Mouse (Mus musculus): ENCODE data around the gene Galnt16. TPM values are rescaled to one million over a fixed set of nuclear protein-coding genes. Genes with fewer than 3 reads are reported as not detected.

Galnt16 gene
- 0.29 and 0.45 TPM in 2 replicates for polyA plus RNA-seq (2015; fragmentation: Nextera tagmentation; extraction: Ambion mirVana)

DNA sequence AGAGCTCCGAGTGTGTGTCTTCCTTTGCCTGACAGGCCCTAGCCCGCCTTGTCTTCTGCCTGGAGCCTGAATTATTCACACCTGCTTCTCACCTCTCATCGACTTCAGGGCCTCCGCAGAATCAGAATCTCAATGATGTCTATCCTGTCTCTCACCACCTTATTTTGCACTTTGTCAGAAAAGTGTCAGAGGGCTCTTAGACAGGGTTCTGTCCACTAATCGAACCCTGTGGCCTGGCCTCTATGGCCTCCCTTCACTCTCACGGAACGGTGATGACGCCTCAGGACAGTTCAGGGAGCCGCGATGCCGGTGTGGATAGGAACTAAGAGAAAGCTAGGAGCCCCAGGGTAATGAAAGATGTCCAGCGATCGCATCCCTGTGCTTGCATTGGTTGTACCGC lies at the start of gene Galnt16:
Gene Galnt16 (plus strand): TSS at position 301 of the 400 bp plus-strand sequence.
- Histone ChIP-seq H3K4me2 (peak within 1 kb of the TSS; percentile 53), H3K4me3 (replicated peaks) (peak within 1 kb of the TSS; percentile 35), H3K27ac (replicated peaks) (no peak within 1 kb of the TSS), H3K9me3 (replicated peaks) (no peaks in the 10 kb centered on the region), H3K9ac (no peak within 1 kb of the TSS), H3K27me3 (peaks cover 91% of the 10 kb centered on the region), H3K4me1 (replicated peaks) (peaks cover 8% of the 10 kb centered on the region; the same call in 1 of the 2 replicates), H3K36me3 (replicated peaks) (no peaks in the 10 kb centered on the region)
- 4% methylated on average over 14 of the region's 14 CpGs for WGBS (ENCODE audit: insufficient replicate concordance)
- ATAC-seq (ENCODE audit: insufficient read depth) = no peak

DNA sequence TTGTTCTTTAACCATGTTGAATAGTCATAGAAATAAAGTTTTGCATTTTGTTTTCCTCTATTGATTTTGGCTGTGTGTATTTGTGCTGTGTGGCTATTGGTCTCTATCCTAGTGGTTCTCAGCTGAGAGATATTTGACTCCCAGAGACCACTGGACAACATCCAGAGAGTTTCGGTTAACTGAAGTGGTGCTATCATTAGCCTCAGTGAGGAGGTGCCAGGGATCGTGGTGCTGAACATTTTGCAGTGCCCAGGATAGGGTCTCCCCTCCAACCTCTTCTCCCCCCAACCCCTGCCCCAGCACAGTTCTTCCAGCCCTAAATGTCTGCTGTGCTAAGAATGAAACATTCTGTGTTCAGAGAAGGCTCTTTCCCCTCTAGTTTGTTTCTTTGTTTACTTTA lies 47.9 kb upstream of the Galnt16 start:
- H3K4me3 ChIP-seq (replicated peaks) = no peak overlapping the region
- H3K9me3 ChIP-seq (replicated peaks) = no peaks in the 10 kb centered on the region
- no peak overlapping the region for H3K9ac ChIP-seq
- H3K4me2 ChIP-seq = no peak overlapping the region
- 64% methylated on average over 2 of the region's 2 CpGs for WGBS (ENCODE audit: insufficient replicate concordance)
- 0 out of 2 replicates have a peak, but pooled peaks cover 7% of the 10 kb centered on the region for H3K4me1 ChIP-seq (replicated peaks)
- no peak for ATAC-seq (ENCODE audit: insufficient read depth)
- no peak overlapping the region for H3K27ac ChIP-seq (replicated peaks)
- H3K27me3 ChIP-seq = no peaks in the 10 kb centered on the region
- no peaks in the 10 kb centered on the region for H3K36me3 ChIP-seq (replicated peaks)

DNA sequence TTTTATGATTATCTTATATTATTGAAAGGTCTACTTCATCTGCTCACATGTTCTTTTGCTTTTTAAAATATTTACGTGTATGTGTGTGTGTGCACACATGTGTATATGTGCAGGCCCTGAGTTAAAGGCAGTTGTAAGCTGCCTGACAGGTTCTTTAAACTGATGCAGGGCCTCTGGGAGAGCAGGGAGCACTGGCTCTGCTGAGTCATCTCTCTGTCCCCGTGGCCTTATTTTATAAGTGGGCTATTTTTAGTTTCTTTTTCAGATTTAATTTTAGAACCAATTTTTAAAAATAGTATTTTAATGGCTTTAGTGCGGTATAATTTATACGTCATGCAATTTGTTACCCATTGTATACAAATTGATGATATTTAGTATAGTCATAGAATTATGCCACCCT lies 46.2 kb upstream of the Galnt16 start:
- Histone ChIP-seq H3K36me3 (replicated peaks) (no peaks in the 10 kb centered on the region), H3K9me3 (replicated peaks) (no peaks in the 10 kb centered on the region), H3K4me2 (no peak overlapping the region), H3K4me3 (replicated peaks) (no peak overlapping the region), H3K27ac (replicated peaks) (no peak overlapping the region), H3K9ac (no peak overlapping the region), H3K4me1 (replicated peaks) (0 out of 2 replicates have a peak, but pooled peaks cover 7% of the 10 kb centered on the region), H3K27me3 (no peaks in the 10 kb centered on the region)
- WGBS (ENCODE audit: insufficient replicate concordance) = 61% methylated on average over 4 of the region's 4 CpGs
- no peak for ATAC-seq (ENCODE audit: insufficient read depth)

DNA sequence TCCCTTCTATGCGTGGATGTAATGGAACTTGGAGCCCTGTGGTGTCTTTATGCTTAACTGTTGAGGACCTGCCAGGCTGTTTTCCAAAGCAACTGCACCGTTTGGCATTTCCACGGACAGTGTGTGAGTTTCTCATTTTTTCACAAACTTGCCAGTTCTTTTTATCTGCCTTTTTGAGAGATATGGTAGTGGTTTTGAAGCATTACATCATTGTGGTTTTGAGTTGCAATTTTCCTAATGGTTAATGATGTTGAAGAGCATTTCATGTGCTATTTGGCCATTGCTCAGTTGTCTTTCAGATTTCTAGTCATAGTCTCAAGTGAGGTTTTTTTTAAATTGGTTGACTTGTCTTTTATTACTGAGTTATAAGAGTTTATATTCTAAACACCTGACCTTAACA lies 44.3 kb upstream of the Galnt16 start:
- Histone ChIP-seq H3K4me3 (replicated peaks) (no peak overlapping the region), H3K4me2 (no peak overlapping the region), H3K4me1 (replicated peaks) (0 out of 2 replicates have a peak, but pooled peaks cover 7% of the 10 kb centered on the region), H3K9ac (no peak overlapping the region), H3K36me3 (replicated peaks) (no peaks in the 10 kb centered on the region), H3K27me3 (no peaks in the 10 kb centered on the region), H3K9me3 (replicated peaks) (no peaks in the 10 kb centered on the region), H3K27ac (replicated peaks) (no peak overlapping the region)
- no peak for ATAC-seq (ENCODE audit: insufficient read depth)
- 31% methylated on average over 3 of the region's 3 CpGs for WGBS (ENCODE audit: insufficient replicate concordance)

DNA sequence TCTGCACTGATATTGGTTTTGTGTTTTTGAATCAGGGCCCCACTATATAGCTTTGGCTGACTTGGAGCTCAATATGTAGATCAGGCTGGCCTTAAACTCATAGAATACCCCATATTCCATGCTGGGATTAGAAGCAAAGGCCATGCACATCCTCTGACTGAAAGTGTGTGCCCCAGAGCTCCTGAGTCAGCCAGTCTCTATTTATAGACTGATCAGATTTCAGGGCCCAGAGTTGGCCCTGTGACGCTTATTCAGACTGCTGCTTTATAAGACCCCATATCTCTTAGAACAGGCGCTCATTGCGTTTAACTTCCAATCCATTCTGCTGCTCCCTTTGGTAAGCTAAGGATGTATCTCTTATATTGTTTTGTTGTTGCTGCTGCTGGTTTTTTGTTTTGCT lies 38.1 kb upstream of the Galnt16 start:
- no peak for ATAC-seq (ENCODE audit: insufficient read depth)
- Histone ChIP-seq H3K36me3 (replicated peaks) (0 out of 2 replicates have a peak, but pooled peaks cover 5% of the 10 kb centered on the region), H3K27ac (replicated peaks) (no peak overlapping the region), H3K9ac (no peak overlapping the region), H3K9me3 (replicated peaks) (no peaks in the 10 kb centered on the region), H3K4me3 (replicated peaks) (no peak overlapping the region), H3K4me1 (replicated peaks) (no peaks in the 10 kb centered on the region), H3K4me2 (no peak overlapping the region), H3K27me3 (no peaks in the 10 kb centered on the region)
- WGBS (ENCODE audit: insufficient replicate concordance) = 62% methylated on average over 3 of the region's 3 CpGs

DNA sequence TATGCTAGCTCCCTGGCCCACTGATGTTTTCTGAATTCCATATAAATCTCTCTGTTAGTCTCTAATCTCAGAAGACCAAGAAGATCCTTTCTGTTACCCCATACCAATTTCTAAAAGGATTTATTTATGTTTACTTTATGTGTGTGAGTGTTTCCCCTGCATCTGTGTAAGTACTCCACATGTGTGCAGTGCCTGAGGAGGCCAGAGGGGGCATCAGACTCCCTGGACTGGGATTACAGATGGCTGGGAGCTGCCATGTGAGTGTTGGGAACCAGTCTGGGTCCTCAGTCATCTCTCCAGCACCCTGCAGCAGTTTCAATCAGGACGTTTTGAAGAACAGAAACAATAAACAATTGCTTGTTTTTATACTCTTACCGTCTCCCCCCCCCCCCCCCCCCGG lies 34.7 kb upstream of the Galnt16 start:
- no peak overlapping the region for H3K4me2 ChIP-seq
- no peaks in the 10 kb centered on the region for H3K4me1 ChIP-seq (replicated peaks)
- WGBS (ENCODE audit: insufficient replicate concordance) = 51% methylated on average over 3 of the region's 3 CpGs
- H3K27ac ChIP-seq (replicated peaks) = no peak overlapping the region
- no peak overlapping the region for H3K9ac ChIP-seq
- H3K36me3 ChIP-seq (replicated peaks) = 0 out of 2 replicates have a peak, but pooled peaks cover 5% of the 10 kb centered on the region
- H3K27me3 ChIP-seq = no peaks in the 10 kb centered on the region
- no peak overlapping the region for H3K4me3 ChIP-seq (replicated peaks)
- ATAC-seq (ENCODE audit: insufficient read depth) = no peak
- H3K9me3 ChIP-seq (replicated peaks) = no peaks in the 10 kb centered on the region

DNA sequence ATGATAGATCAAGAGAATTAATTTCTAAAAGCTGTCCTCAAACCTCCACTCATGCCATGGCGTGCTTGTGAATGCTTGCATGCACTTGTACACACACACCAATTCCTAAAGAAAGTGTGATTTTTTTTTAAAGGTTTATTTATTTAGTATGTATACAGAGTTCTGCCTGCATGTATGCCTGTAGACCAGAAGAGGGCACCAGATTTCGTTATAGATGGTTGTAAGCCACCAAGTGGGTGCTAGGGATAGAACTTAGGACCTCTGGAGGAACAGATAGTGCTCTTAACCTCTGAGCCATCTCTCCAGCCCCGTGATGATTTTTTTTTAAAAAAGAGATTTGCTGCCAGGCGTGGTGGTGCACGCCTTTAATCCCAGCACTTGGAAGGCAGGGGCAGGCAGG lies 24.8 kb upstream of the Galnt16 start:
- H3K4me3 ChIP-seq (replicated peaks) = no peak overlapping the region
- ATAC-seq (ENCODE audit: insufficient read depth) = no peak
- H3K9ac ChIP-seq = no peak overlapping the region
- H3K9me3 ChIP-seq (replicated peaks) = no peaks in the 10 kb centered on the region
- no peak overlapping the region for H3K27ac ChIP-seq (replicated peaks)
- H3K27me3 ChIP-seq = no peaks in the 10 kb centered on the region
- peaks cover 12% of the 10 kb centered on the region for H3K36me3 ChIP-seq (replicated peaks)
- no peak overlapping the region for H3K4me2 ChIP-seq
- WGBS (ENCODE audit: insufficient replicate concordance) = 77% methylated on average over 5 of the region's 5 CpGs
- H3K4me1 ChIP-seq (replicated peaks) = 0 out of 2 replicates have a peak, but pooled peaks cover 3% of the 10 kb centered on the region

DNA sequence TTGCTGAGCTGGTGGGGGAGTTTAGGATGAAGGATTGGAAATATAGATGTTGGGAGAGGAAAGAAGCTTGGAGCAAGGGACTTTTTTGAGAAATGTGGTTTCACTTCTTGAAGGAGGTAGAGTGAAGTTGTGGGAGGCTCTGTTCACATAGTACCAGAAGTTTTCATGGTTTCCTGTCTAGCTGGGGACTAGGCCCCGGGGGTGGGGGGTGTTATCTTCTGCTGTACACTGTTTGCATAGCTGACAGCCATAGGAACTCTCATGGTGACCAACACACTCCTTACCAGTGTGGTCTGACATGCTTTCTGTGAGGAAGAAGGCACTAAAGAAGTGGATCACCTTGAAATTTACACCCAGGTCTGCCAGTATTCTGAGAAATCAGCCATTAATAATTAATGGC lies 22.4 kb upstream of the Galnt16 start:
- WGBS (ENCODE audit: insufficient replicate concordance) = 3% methylated on average over 1 of the region's 1 CpGs
- ATAC-seq (ENCODE audit: insufficient read depth) = no peak
- Histone ChIP-seq H3K27ac (replicated peaks) (no peak overlapping the region), H3K9ac (no peak overlapping the region), H3K27me3 (no peaks in the 10 kb centered on the region), H3K4me3 (replicated peaks) (no peak overlapping the region), H3K36me3 (replicated peaks) (peaks cover 12% of the 10 kb centered on the region; the same call in 1 of the 2 replicates), H3K4me1 (replicated peaks) (0 out of 2 replicates have a peak, but pooled peaks cover 3% of the 10 kb centered on the region), H3K4me2 (no peak overlapping the region), H3K9me3 (replicated peaks) (no peaks in the 10 kb centered on the region)

DNA sequence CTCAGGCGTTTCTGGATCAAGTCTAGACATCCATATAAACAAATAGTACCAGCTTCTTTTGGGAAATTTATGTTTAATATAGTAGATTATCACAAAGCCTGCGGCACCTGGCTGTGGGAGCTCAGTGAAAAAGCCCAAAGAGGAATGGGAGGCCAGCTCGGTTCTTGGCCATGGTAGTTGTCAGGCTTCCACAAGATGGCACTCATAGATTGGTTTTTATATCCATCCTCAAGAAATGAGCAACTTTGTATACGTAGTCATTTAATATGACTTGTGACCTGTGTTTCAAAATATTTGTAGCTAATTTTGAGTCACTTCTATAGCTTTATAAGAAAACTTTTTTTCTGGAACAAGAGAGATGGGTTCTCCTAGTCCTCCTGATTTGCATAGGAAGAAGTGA lies 19.7 kb upstream of the Galnt16 start:
- Histone ChIP-seq H3K27me3 (no peaks in the 10 kb centered on the region), H3K4me2 (no peak overlapping the region), H3K9ac (no peak overlapping the region), H3K4me1 (replicated peaks) (0 out of 2 replicates have a peak, but pooled peaks cover 3% of the 10 kb centered on the region), H3K9me3 (replicated peaks) (no peaks in the 10 kb centered on the region), H3K27ac (replicated peaks) (no peak overlapping the region), H3K4me3 (replicated peaks) (no peak overlapping the region), H3K36me3 (replicated peaks) (no peaks in the 10 kb centered on the region)
- ATAC-seq (ENCODE audit: insufficient read depth) = no peak
- 61% methylated on average over 4 of the region's 4 CpGs for WGBS (ENCODE audit: insufficient replicate concordance)

DNA sequence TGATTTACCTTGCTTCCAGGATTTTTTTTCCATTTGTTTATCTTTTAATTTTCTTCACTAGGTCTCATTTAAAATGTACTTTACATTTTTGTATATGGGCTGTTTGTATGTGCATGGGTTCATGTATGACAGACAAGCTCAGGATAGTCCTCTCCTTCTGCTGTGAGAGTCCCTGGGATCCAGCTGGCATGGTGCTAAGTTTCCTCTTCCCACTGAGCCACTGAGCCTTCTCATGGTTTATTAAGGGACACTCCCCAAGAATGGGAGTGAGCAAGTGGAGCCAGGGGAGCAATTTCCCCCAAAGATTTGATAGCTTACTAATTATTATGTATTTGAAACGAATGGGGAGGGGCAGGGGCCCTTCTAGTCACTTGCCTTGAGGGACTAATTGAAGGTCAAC lies 17.6 kb upstream of the Galnt16 start:
- no peak overlapping the region for H3K4me2 ChIP-seq

DNA sequence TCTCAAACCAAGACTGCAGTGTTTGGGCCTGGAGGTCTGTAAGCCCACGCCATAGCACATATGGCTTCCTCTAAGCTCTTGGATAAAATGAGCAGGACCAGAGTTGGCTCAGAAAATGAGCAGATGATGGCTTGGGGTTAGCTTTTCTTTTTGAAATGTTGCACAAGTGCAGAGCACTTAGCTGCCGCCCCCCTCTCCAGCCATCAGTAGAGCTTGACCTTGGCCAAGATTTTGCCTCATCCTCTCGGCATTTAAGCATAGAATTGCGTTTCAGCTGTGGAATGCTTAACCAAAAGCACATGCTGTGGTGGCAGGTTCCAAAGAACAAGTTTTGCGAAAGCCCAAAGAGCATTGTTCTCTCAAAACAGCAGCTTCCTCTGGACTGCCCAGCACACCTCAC lies 13.4 kb upstream of the Galnt16 start:
- H3K4me2 ChIP-seq = no peak overlapping the region
- no peaks in the 10 kb centered on the region; the same call in 1 of the 2 replicates for H3K4me1 ChIP-seq (replicated peaks)
- H3K9ac ChIP-seq = no peak overlapping the region
- H3K36me3 ChIP-seq (replicated peaks) = no peaks in the 10 kb centered on the region
- H3K4me3 ChIP-seq (replicated peaks) = no peak overlapping the region
- ATAC-seq (ENCODE audit: insufficient read depth) = no peak
- no peak overlapping the region for H3K27ac ChIP-seq (replicated peaks)
- WGBS (ENCODE audit: insufficient replicate concordance) = 60% methylated on average over 5 of the region's 5 CpGs
- H3K27me3 ChIP-seq = no peaks in the 10 kb centered on the region
- H3K9me3 ChIP-seq (replicated peaks) = no peaks in the 10 kb centered on the region

More for the DNA sequence above, 17.6 kb upstream of the Galnt16 start:
- Histone ChIP-seq H3K9ac (no peak overlapping the region), H3K4me3 (replicated peaks) (no peak overlapping the region), H3K36me3 (replicated peaks) (no peaks in the 10 kb centered on the region), H3K9me3 (replicated peaks) (no peaks in the 10 kb centered on the region), H3K4me1 (replicated peaks) (peaks cover 3% of the 10 kb centered on the region; the same call in 1 of the 2 replicates), H3K27ac (replicated peaks) (no peak overlapping the region), H3K27me3 (no peaks in the 10 kb centered on the region)
- ATAC-seq (ENCODE audit: insufficient read depth) = no peak
- 37% methylated on average over 1 of the region's 1 CpGs for WGBS (ENCODE audit: insufficient replicate concordance)

All from liver, embryonic 15.5 days (tissue).